8 mouse cellular contexts compared by ENCODE assay signal in genomic region chr2:28654295-28654694, GRCm38 (mm10). TPM values are rescaled to one million over a fixed set of nuclear protein-coding genes. Genes with fewer than 3 reads are reported as not detected.
DNase-seq lines count a peak whose midpoint lies in the region; ATAC-seq and TF ChIP-seq lines count a peak whose summit lies in the region.

No protein-coding gene starts in this region.

- peak; percentile 92 for TF ChIP-seq CTCF in E14TG2a.4 (conservative IDR thresholded peaks at IDR 0.05; ENCODE audit: low read length)

- no peak overlapping the region for H3K4me2 ChIP-seq in hindbrain, embryonic 11.5 days (replicated peaks; ENCODE audit: low read depth, low read length)
- no peak overlapping the region for H3K4me2 ChIP-seq in hindbrain, embryonic 12.5 days (replicated peaks)

- 68% methylated on average over 2 of the region's 2 CpGs for WGBS in hindbrain, embryonic 11.5 days
- 64% methylated on average over 2 of the region's 2 CpGs for WGBS in hindbrain, embryonic 12.5 days

- H3K9ac ChIP-seq in hindbrain, embryonic 11.5 days (ENCODE audit: low read depth, low read length), result no peak overlapping the region
- no peak overlapping the region for H3K9ac ChIP-seq in hindbrain, embryonic 12.5 days

- peak; percentile 28 for DNase-seq in hindbrain, embryonic 11.5 days (ENCODE audit: low spot score)
- DNase-seq in embryo, embryonic 10 days (ENCODE audit: low spot score), result peak; percentile 34
- DNase-seq in frontal cortex, postnatal 14 days (ENCODE audit: low spot score in 2 of 2), result no peak
- DNase-seq in frontal cortex, adult 2 months (ENCODE audit: extremely low spot score in 1 of 2, low spot score in 1 of 2), result no peak
- DNase-seq in right cerebral cortex, postnatal 36 days (ENCODE audit: low spot score in 2 of 2), result no peak

- no peak overlapping the region for H3K4me3 ChIP-seq in hindbrain, embryonic 11.5 days (ENCODE audit: low read depth, low read length)
- H3K4me3 ChIP-seq in hindbrain, embryonic 12.5 days, result no peak overlapping the region
- no peak overlapping the region for H3K4me3 ChIP-seq in E14TG2a.4 (replicated peaks; ENCODE audit: low read length)

- no peaks in the 10 kb centered on the region for H3K9me3 ChIP-seq in hindbrain, embryonic 11.5 days (ENCODE audit: control insufficient read depth, low read length)
- no peaks in the 10 kb centered on the region for H3K9me3 ChIP-seq in hindbrain, embryonic 12.5 days (replicated peaks)
- H3K9me3 ChIP-seq in E14TG2a.4 (ENCODE audit: low read length), result no peaks in the 10 kb centered on the region

- H3K27me3 ChIP-seq in hindbrain, embryonic 11.5 days (ENCODE audit: control insufficient read depth, insufficient read depth, low read length), result no peaks in the 10 kb centered on the region
- no peaks in the 10 kb centered on the region for H3K27me3 ChIP-seq in hindbrain, embryonic 12.5 days
- no peaks in the 10 kb centered on the region for H3K27me3 ChIP-seq in E14TG2a.4 (ENCODE audit: insufficient read depth, low read length)

- no peaks in the 10 kb centered on the region for H3K4me1 ChIP-seq in hindbrain, embryonic 11.5 days (replicated peaks; ENCODE audit: control insufficient read depth, insufficient read depth, low read length)
- H3K4me1 ChIP-seq in hindbrain, embryonic 12.5 days, result no peaks in the 10 kb centered on the region
- H3K4me1 ChIP-seq in E14TG2a.4 (replicated peaks; ENCODE audit: low read depth, low read length), result peaks cover 15% of the 10 kb centered on the region

- H3K36me3 ChIP-seq in hindbrain, embryonic 11.5 days (ENCODE audit: control insufficient read depth, insufficient read depth, low read length), result no peaks in the 10 kb centered on the region; the same call in 1 of the 2 replicates
- peaks cover 43% of the 10 kb centered on the region for H3K36me3 ChIP-seq in hindbrain, embryonic 12.5 days
- peaks cover 44% of the 10 kb centered on the region for H3K36me3 ChIP-seq in E14TG2a.4 (ENCODE audit: insufficient read depth, low read length)

- ATAC-seq in hindbrain, embryonic 11.5 days (ENCODE audit: low FRiP score), result no peak
- ATAC-seq in hindbrain, embryonic 12.5 days (ENCODE audit: low FRiP score), result no peak
- 0 out of 2 replicates have a peak, but pooled peaks have one; percentile 43 for ATAC-seq in megakaryocyte, adult 5-6 weeks (ENCODE audit: poor library complexity, severe bottlenecking)

- no peak overlapping the region for H3K27ac ChIP-seq in hindbrain, embryonic 11.5 days (ENCODE audit: low read depth, low read length)
- no peak overlapping the region for H3K27ac ChIP-seq in hindbrain, embryonic 12.5 days

RNA-seq across cellular contexts. Expression of gene Tsc1, which starts 13.3 kb away (rescaled TPM):
- 22.4 and 25.1 TPM in 2 replicates for polyA plus RNA-seq in hindbrain, embryonic 11.5 days (2014; fragmentation: Nextera tagmentation; extraction: Ambion mirVana)
- polyA plus RNA-seq in hindbrain, embryonic 12.5 days (2016; fragmentation: Nextera tagmentation; extraction: Ambion mirVana), result 32.1 and 32.4 TPM in 2 replicates
- total RNA-seq in megakaryocyte, adult 5-6 weeks (2015), result 8.9 and 10.9 TPM in 2 replicates
- 11.7 and 12.9 TPM in 2 replicates for total RNA-seq in megakaryocyte, adult 5-6 weeks (2017)
- polyA plus RNA-seq in frontal cortex, adult 2 months (2012; rRNA removed), result 31.0 and 33.7 TPM in 2 replicates

RNA-seq across cellular contexts. Expression of gene Gfi1b, which starts 32.5 kb away (rescaled TPM):
- polyA plus RNA-seq in hindbrain, embryonic 11.5 days (2014; fragmentation: Nextera tagmentation; extraction: Ambion mirVana), result 2.6 and 3.1 TPM in 2 replicates
- 1.2 and 1.3 TPM in 2 replicates for polyA plus RNA-seq in hindbrain, embryonic 12.5 days (2016; fragmentation: Nextera tagmentation; extraction: Ambion mirVana)
- total RNA-seq in megakaryocyte, adult 5-6 weeks (2015), result 2.9 and 7.4 TPM in 2 replicates
- 6.1 and 7.8 TPM in 2 replicates for total RNA-seq in megakaryocyte, adult 5-6 weeks (2017)
- 0.08 TPM in 1 of 2 replicates, not detected in the other for polyA plus RNA-seq in frontal cortex, adult 2 months (2012; rRNA removed)

RNA-seq across cellular contexts. Expression of gene Spaca9, which starts 45.2 kb away (rescaled TPM):
- 3.3 and 5.3 TPM in 2 replicates for polyA plus RNA-seq in hindbrain, embryonic 11.5 days (2014; fragmentation: Nextera tagmentation; extraction: Ambion mirVana)
- 2.1 and 3.8 TPM in 2 replicates for polyA plus RNA-seq in hindbrain, embryonic 12.5 days (2016; fragmentation: Nextera tagmentation; extraction: Ambion mirVana)
- 19.2 and 23.6 TPM in 2 replicates for total RNA-seq in megakaryocyte, adult 5-6 weeks (2015)
- 23.2 and 28.0 TPM in 2 replicates for total RNA-seq in megakaryocyte, adult 5-6 weeks (2017)
- polyA plus RNA-seq in frontal cortex, adult 2 months (2012; rRNA removed), result 0.36 and 0.57 TPM in 2 replicates

RNA-seq across cellular contexts. Expression of gene Ak8, which starts 45.7 kb away (rescaled TPM):
- polyA plus RNA-seq in hindbrain, embryonic 11.5 days (2014; fragmentation: Nextera tagmentation; extraction: Ambion mirVana), result 1.3 and 1.5 TPM in 2 replicates
- polyA plus RNA-seq in hindbrain, embryonic 12.5 days (2016; fragmentation: Nextera tagmentation; extraction: Ambion mirVana), result 1.2 and 1.4 TPM in 2 replicates
- total RNA-seq in megakaryocyte, adult 5-6 weeks (2015), result 17.0 and 18.0 TPM in 2 replicates
- total RNA-seq in megakaryocyte, adult 5-6 weeks (2017), result 5.9 and 6.4 TPM in 2 replicates
- polyA plus RNA-seq in frontal cortex, adult 2 months (2012; rRNA removed), result 1.8 and 1.9 TPM in 2 replicates

Comparison
In these comparisons a context has a peak if more than half of its experiments do, and no peak if none do; other contexts are left out.
1. DNase-seq: peak in hindbrain, embryonic 11.5 days (single experiment) and embryo, embryonic 10 days (single experiment); none in frontal cortex, postnatal 14 days (0 of 2), frontal cortex, adult 2 months (0 of 2) and right cerebral cortex, postnatal 36 days (0 of 2).